Mouse (Mus musculus) forebrain, embryonic 12.5 days (tissue): Measurements from ENCODE around the gene Zrsr2. TPM values are rescaled to one million over a fixed set of nuclear protein-coding genes. Genes with fewer than 3 reads are reported as not detected.

Source experiments
- ATAC-seq: fragments of 200-750 bp; cut with Nextera tagmentation; 2 replicates; pipeline ENCODE4 v1.8.0; 2017; ENCODE audit warnings: moderate TSS enrichment; ENCODE audit not compliant: low FRiP score
- H3K27ac ChIP-seq: fragments of 300-500 bp; sonication (generic); 2 replicates; pipeline ENCODE4 v1.5.1; 2016; ENCODE audit warnings: mild to moderate bottlenecking
- H3K27me3 ChIP-seq: fragments of 300-500 bp; sonication (generic); 2 replicates; pipeline ENCODE4 v1.6.1; 2016; ENCODE audit warnings: mild to moderate bottlenecking
- H3K36me3 ChIP-seq: fragments of 300-500 bp; sonication (generic); replicated peaks from 2 replicates; pipeline ENCODE4 v1.6.1; 2016; ENCODE audit warnings: mild to moderate bottlenecking
- H3K4me1 ChIP-seq: fragments of 300-500 bp; sonication (generic); 2 replicates; pipeline ENCODE4 v1.6.1; 2016
- H3K4me2 ChIP-seq: fragments of 300-500 bp; sonication (generic); 2 replicates; pipeline ENCODE4 v1.6.1; 2016; ENCODE audit warnings: mild to moderate bottlenecking, moderate library complexity
- H3K4me3 ChIP-seq: fragments of 300-500 bp; sonication (generic); replicated peaks from 2 replicates; pipeline ENCODE4 v1.5.1; 2016; ENCODE audit warnings: mild to moderate bottlenecking
- H3K9ac ChIP-seq: fragments of 300-500 bp; sonication (generic); 2 replicates; pipeline ENCODE4 v1.6.1; 2016; ENCODE audit warnings: mild to moderate bottlenecking
- H3K9me3 ChIP-seq: fragments of 300-500 bp; sonication (generic); 2 replicates; pipeline ENCODE4 v1.6.1; 2016
- WGBS: fragments of 180-500 bp; shearing (Covaris S2); methylation state at CpG from one replicate; pipeline ENCODE4 v1.1.7; 2016; 5-methylcytosine and 5-hydroxymethylcytosine counted together
- polyA plus RNA-seq: library from polyadenylated mRNA; unstranded; fragments of >200 nt; fragmentation: Nextera tagmentation; extraction: Ambion mirVana; gene quantifications from 2 replicates; pipeline ENCODE4 v1.2.1, GENCODE M21; 2016

Gene Zrsr2
- polyA plus RNA-seq, result 79.5 and 83.9 TPM in 2 replicates

GRCm38 (mm10) chrX:163958467-163958875 is at the start of gene Zrsr2:
Zrsr2 (minus strand) TSS chrX:163958661.
- 0 out of 2 replicates have a peak, but pooled peaks cover 2% of the 10 kb centered on the region for H3K27me3 ChIP-seq
- peaks cover 4% of the 10 kb centered on the region for H3K4me1 ChIP-seq
- H3K4me3 ChIP-seq, result peak within 1 kb of the TSS; percentile 61
- 14% methylated on average over 28 of the region's 29 CpGs for WGBS
- peak within 1 kb of the TSS; percentile 56 for H3K4me2 ChIP-seq
- peak within 1 kb of the TSS; percentile 68 for H3K9ac ChIP-seq
- peak; percentile 97 for ATAC-seq
- peaks cover 7% of the 10 kb centered on the region; the same call in 1 of the 2 replicates for H3K36me3 ChIP-seq
- H3K27ac ChIP-seq, result peak within 1 kb of the TSS; percentile 96
- H3K9me3 ChIP-seq, result no peaks in the 10 kb centered on the region

GRCm38 (mm10) chrX:164004809-164005208 is 46.3 kb upstream of the Zrsr2 start:
- WGBS, result 36% methylated on average over 2 of the region's 2 CpGs
- H3K36me3 ChIP-seq, result no peaks in the 10 kb centered on the region
- no peaks in the 10 kb centered on the region for H3K9me3 ChIP-seq
- no peak overlapping the region for H3K4me3 ChIP-seq
- H3K27ac ChIP-seq, result no peak overlapping the region
- no peaks in the 10 kb centered on the region for H3K4me1 ChIP-seq
- H3K27me3 ChIP-seq, result 0 out of 2 replicates have a peak, but pooled peaks cover 2% of the 10 kb centered on the region
- no peak overlapping the region for H3K4me2 ChIP-seq
- H3K9ac ChIP-seq, result no peak overlapping the region
- ATAC-seq, result peak; percentile 79; the same call in 1 of the 2 replicates

- H3K4me1 ChIP-seq, result no peaks in the 10 kb centered on the region
- no peak overlapping the region for H3K4me3 ChIP-seq
- no peaks in the 10 kb centered on the region for H3K9me3 ChIP-seq
- H3K27me3 ChIP-seq, result peaks cover 16% of the 10 kb centered on the region; the same call in 1 of the 2 replicates
- no peak for ATAC-seq
- H3K4me2 ChIP-seq, result no peak overlapping the region
- H3K36me3 ChIP-seq, result no peaks in the 10 kb centered on the region
- WGBS, result 88% methylated on average over 1 of the region's 1 CpGs
- H3K9ac ChIP-seq, result no peak overlapping the region
- no peak overlapping the region for H3K27ac ChIP-seq
Observed at GRCm38 (mm10) chrX:163999848-164000247, 41.4 kb upstream of the Zrsr2 start.

- ATAC-seq, result no peak
- Histone ChIP-seq H3K27ac (no peak overlapping the region), H3K27me3 (peaks cover 18% of the 10 kb centered on the region; the same call in 1 of the 2 replicates), H3K36me3 (no peaks in the 10 kb centered on the region), H3K9ac (no peak overlapping the region), H3K9me3 (no peaks in the 10 kb centered on the region), H3K4me3 (no peak overlapping the region), H3K4me1 (no peaks in the 10 kb centered on the region), H3K4me2 (no peak overlapping the region)
- WGBS, result 95% methylated on average over 3 of the region's 3 CpGs
Observed at GRCm38 (mm10) chrX:163996754-163997153, 38.3 kb upstream of the Zrsr2 start.

- 26% methylated on average over 3 of the region's 3 CpGs for WGBS
- Histone ChIP-seq H3K4me2 (no peak overlapping the region), H3K4me3 (no peak overlapping the region), H3K4me1 (no peaks in the 10 kb centered on the region), H3K27me3 (peaks cover 13% of the 10 kb centered on the region), H3K36me3 (no peaks in the 10 kb centered on the region), H3K27ac (no peak overlapping the region), H3K9me3 (no peaks in the 10 kb centered on the region), H3K9ac (no peak overlapping the region)
- no peak; the same call in 1 of the 2 replicates for ATAC-seq
Observed at GRCm38 (mm10) chrX:163987718-163988374, 29.4 kb upstream of the Zrsr2 start.

GRCm38 (mm10) chrX:163982129-163982528 is 23.7 kb upstream of the Zrsr2 start:
- Histone ChIP-seq H3K36me3 (no peaks in the 10 kb centered on the region), H3K4me3 (no peak overlapping the region), H3K4me1 (no peaks in the 10 kb centered on the region), H3K9ac (no peak overlapping the region), H3K4me2 (no peak overlapping the region), H3K27me3 (peaks cover 23% of the 10 kb centered on the region), H3K9me3 (no peaks in the 10 kb centered on the region), H3K27ac (no peak overlapping the region)
- ATAC-seq, result no peak
- 81% methylated on average over 6 of the region's 6 CpGs for WGBS

GRCm38 (mm10) chrX:163981500-163981899 is 23.0 kb upstream of the Zrsr2 start:
- 52% methylated on average over 4 of the region's 4 CpGs for WGBS
- no peak overlapping the region for H3K4me3 ChIP-seq
- no peaks in the 10 kb centered on the region for H3K4me1 ChIP-seq
- H3K9me3 ChIP-seq, result no peaks in the 10 kb centered on the region
- ATAC-seq, result no peak
- no peak overlapping the region for H3K4me2 ChIP-seq
- H3K27me3 ChIP-seq, result peaks cover 23% of the 10 kb centered on the region
- H3K9ac ChIP-seq, result no peak overlapping the region
- no peaks in the 10 kb centered on the region for H3K36me3 ChIP-seq
- no peak overlapping the region for H3K27ac ChIP-seq

- Histone ChIP-seq H3K4me2 (no peak overlapping the region), H3K4me1 (no peaks in the 10 kb centered on the region), H3K27me3 (peaks cover 22% of the 10 kb centered on the region), H3K4me3 (no peak overlapping the region), H3K9me3 (no peaks in the 10 kb centered on the region), H3K36me3 (no peaks in the 10 kb centered on the region), H3K27ac (no peak overlapping the region), H3K9ac (no peak overlapping the region)
- no peak for ATAC-seq
- 100% methylated on average over 1 of the region's 1 CpGs for WGBS
Observed at GRCm38 (mm10) chrX:163981092-163981491, 22.6 kb upstream of the Zrsr2 start.

- Histone ChIP-seq H3K36me3 (peaks cover 12% of the 10 kb centered on the region; the same call in 1 of the 2 replicates), H3K27ac (peak overlapping the region; percentile 96), H3K4me2 (peak overlapping the region; percentile 56), H3K9me3 (no peaks in the 10 kb centered on the region), H3K9ac (peak overlapping the region; percentile 68), H3K27me3 (0 out of 2 replicates have a peak, but pooled peaks cover 2% of the 10 kb centered on the region), H3K4me3 (peak overlapping the region; percentile 61), H3K4me1 (peaks cover 4% of the 10 kb centered on the region)
- peak; percentile 93 for ATAC-seq
- WGBS, result 16% methylated on average over 54 of the region's 67 CpGs
Observed at GRCm38 (mm10) chrX:163957803-163958466, 526 bp downstream of the Zrsr2 start.

GRCm38 (mm10) chrX:163957381-163957780 is 1.1 kb downstream of the Zrsr2 start:
- H3K27me3 ChIP-seq, result 0 out of 2 replicates have a peak, but pooled peaks cover 2% of the 10 kb centered on the region

GRCm38 (mm10) chrX:163951618-163952017 is 6.8 kb downstream of the Zrsr2 start:
- Histone ChIP-seq H3K4me2 (no peak overlapping the region), H3K9ac (no peak overlapping the region), H3K4me3 (no peak overlapping the region), H3K4me1 (no peaks in the 10 kb centered on the region), H3K9me3 (no peaks in the 10 kb centered on the region), H3K27ac (no peak overlapping the region), H3K27me3 (0 out of 2 replicates have a peak, but pooled peaks cover 2% of the 10 kb centered on the region), H3K36me3 (peaks cover 36% of the 10 kb centered on the region)
- no peak for ATAC-seq
- 86% methylated on average over 1 of the region's 1 CpGs for WGBS

More at GRCm38 (mm10) chrX:163957381-163957780, 1.1 kb downstream of the Zrsr2 start:
- Histone ChIP-seq H3K36me3 (peaks cover 13% of the 10 kb centered on the region), H3K4me1 (peaks cover 4% of the 10 kb centered on the region), H3K9me3 (no peaks in the 10 kb centered on the region), H3K4me3 (peak overlapping the region; percentile 61), H3K4me2 (peak overlapping the region; percentile 56), H3K9ac (peak overlapping the region; percentile 68), H3K27ac (peak overlapping the region; percentile 96)
- WGBS, result 49% methylated on average over 12 of the region's 12 CpGs
- ATAC-seq, result no peak

- Histone ChIP-seq H3K9ac (no peak overlapping the region), H3K4me1 (no peaks in the 10 kb centered on the region), H3K27ac (no peak overlapping the region), H3K36me3 (peaks cover 28% of the 10 kb centered on the region), H3K27me3 (0 out of 2 replicates have a peak, but pooled peaks cover 2% of the 10 kb centered on the region), H3K9me3 (no peaks in the 10 kb centered on the region), H3K4me2 (no peak overlapping the region), H3K4me3 (no peak overlapping the region)
- 86% methylated on average over 3 of the region's 3 CpGs for WGBS
- no peak for ATAC-seq
Observed at GRCm38 (mm10) chrX:163944381-163944780, 14.1 kb downstream of the Zrsr2 start.
